Mouse (Mus musculus) common myeloid progenitor, adult 5-6 weeks (primary cell): ENCODE results near the gene Atf7. TPM values are rescaled to one million over a fixed set of nuclear protein-coding genes. Genes with fewer than 3 reads are reported as not detected.
"Not testable (repeated sequence)": the region's sequence is repeated elsewhere in the genome, so short reads cannot be mapped to it uniquely, and the experiment has no call there.

Experiments used
- ATAC-seq: replicated peaks from 2 replicates; pipeline ENCODE4 v1.8.0; 2016; ENCODE audit warnings: low read depth, mild to moderate bottlenecking, moderate TSS enrichment, inconsistent platforms; ENCODE audit not compliant: poor library complexity, severe bottlenecking
- total RNA-seq: library from RNA; stranded (forward); fragments of 200-1000, 187-1606 nt; gene quantifications from 2 replicates; pipeline ENCODE4 v1.2.3, GENCODE M21; 2017

Gene Atf7
- total RNA-seq = 35.6 and 70.9 TPM in 2 replicates

DNA sequence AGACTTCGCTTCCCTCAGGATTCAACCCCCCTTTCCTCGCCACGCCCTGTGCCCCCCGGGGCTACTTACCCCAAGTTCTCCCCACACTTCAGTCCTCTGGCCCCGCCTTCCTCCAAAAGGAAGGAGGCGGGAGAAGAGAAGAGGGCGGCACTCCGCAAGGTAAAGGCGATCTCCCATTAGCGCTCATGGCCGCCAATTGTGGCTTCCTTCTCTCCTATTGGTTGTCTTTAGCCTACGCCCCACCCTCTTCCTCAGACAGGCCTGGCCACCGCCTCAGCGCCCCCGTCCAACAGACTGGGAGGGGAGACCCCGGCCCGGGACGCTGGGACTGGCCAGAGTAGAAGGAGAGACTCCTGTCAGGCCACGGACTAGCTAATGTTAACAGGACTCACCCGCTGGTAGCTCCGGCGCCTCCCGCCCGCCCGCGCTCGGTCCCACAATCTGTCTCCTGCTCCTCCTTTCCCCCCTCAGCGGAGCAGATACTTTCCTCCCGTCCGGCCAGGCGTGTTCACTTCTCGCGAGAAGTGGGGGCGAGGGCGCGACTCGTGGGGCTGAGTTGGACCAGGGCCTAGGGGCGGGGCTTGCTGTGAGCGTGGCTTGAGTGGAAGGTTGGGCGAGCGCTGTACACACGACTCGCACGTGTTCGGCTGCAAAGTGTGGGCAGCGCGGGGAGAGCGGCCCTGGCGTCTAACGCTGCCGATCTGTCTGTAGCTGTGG lies at the start of gene Atf7, which contains the start of gene Gm28047:
Atf7 (minus strand) TSS at position 495 of the 717 bp plus-strand sequence.
Gm28047 (minus strand) TSS at position 98 of the 717 bp plus-strand sequence.
- ATAC-seq = peak; percentile 91

DNA sequence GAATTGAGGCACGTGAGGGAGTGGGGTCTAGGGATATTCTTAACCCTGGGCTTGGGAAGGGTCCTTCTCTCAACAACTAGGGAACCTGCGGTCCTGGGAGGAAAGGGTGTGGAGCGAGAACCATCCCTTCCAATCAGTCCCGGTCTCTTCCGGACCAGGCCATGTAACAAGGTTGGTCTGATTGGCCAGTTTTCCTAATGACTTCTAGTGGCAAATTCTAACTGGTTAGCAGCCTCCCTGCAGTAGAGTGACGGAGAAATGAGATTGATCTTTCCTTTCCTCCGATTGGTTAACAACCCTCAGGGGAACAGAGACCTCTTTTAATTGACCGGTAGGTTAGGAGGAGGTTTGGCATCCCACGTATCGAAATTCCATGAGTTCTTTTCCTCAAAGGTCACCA lies 48.3 kb upstream of the Atf7 start:
- no peak for ATAC-seq

DNA sequence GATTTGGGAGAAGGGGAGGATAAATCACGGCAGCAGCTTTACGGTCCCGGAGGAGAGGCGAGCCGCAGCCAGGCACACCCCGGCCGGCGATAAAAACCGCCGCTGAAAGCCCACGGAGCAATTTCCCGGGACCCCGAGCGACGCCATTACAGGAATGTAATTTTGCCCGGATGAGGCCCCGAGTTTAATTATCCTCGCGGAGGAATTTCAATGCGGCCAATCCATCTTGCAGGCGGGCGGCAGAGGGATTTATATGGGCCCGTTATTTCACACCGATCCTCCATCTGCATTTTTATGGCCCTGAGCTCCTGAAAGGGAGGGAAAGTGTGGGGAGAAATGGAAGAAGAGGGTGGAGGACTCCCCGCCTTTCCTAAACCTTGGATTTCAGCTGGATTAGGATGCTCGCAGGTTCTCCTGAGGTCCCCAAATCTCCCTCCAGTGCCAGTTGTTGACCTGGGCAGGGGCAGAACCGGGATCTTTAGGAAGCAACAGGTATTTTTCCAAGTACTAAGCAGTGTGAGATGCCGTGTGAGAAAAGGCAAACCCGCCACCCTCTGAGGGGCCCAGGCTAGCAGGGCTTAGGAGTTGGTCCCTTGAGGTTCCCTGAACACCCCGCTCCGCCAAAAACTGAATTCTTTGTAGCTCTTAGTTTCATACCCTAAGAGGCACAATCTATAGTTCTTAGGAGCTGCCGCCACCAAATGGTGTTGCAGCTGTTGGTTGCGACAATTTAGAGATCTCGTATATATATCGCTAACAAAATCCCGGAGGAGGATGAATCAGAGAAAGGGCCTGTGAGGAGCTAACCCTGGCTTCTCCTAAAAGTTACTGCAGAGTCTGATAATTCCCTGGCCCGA lies 47.2 kb upstream of the Atf7 start, which contains the start of gene Atp5g2:
Atp5g2 (minus strand) TSS at position 138 of the 857 bp plus-strand sequence.
- ATAC-seq = no peak

DNA sequence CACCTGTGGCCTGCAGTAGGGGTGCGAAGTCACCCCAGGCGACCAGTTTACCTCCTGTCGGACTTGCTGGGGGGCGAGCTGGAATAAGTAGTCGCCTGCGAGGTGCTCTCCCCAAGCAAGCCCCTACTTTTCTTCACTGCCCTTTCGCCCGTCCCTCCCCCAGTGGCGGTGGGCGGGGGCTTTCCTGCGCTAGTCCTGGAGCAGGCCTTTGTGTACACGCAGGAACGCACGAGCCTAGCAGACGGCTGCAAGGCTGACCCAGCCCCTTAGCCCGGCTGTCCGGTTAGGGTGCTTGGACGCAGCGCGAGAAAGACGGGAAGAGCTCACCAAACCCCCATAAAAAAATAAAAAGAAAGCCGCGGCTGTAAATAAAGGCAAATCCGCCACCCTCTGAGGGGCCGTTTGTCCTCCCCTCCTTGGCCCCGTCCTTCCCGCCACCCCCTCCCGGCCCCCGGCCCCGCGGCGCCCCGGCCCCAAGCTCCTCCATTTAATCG lies 46.5 kb upstream of the Atf7 start:
- peak; percentile 22 for ATAC-seq

DNA sequence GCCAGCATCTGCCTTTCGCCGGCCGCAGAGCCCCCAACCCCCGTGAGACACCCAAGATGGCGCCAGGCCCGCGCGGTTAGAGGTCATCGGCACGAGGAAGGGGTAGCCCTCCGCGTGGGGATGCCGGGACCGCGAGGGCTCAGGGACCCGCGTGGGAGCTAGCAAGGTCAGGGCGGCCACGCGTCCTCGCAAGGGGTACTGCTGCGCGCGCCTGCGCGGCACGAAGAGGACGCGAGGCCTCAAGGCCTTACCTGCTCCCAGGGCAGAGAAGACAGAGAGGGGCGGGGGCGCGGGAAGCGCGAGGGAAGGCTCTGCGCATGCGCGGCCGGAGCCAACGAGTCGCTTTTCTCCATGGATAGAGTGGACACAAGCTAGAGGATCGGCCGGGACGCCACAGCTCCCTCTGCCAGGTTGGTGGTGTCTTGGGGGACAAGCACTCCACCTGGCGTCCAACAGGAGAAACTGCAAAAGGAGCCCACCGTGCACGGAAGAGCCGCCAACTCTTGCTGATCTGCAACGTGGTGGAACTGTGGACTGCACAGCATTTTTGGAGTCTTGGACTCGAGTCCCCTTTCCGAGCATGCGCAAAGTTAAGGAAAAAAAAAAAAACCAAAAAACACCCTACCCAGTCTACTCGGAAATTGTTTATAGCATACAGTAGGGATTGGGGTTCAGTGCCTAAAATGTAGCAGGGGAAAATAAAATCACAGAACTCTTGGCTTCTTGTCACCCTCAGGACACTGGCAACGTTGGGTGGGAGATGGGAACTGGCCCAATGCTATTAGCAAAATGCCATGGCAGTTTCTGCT lies 45.7 kb upstream of the Atf7 start:
- ATAC-seq = peak; percentile 99

DNA sequence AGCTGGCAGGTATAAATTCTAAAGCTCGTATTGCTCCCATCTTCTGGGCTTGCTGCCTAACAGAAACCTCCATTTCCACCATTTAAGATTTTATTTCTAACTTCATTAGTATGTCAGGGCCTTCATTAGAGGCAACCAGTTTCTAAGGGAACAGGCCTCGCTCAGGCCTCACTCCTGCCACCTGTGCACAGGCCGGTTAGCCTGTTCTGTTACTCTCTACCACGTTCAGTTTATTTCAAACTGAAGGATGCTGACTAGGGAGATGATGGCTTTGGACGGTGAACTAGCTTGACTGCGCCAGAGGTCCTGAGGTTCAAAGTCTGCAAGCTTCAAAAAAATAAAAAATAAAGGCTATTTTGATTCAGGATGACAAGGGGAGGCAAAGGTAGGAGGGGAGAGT lies 45.0 kb upstream of the Atf7 start:
- no peak for ATAC-seq

DNA sequence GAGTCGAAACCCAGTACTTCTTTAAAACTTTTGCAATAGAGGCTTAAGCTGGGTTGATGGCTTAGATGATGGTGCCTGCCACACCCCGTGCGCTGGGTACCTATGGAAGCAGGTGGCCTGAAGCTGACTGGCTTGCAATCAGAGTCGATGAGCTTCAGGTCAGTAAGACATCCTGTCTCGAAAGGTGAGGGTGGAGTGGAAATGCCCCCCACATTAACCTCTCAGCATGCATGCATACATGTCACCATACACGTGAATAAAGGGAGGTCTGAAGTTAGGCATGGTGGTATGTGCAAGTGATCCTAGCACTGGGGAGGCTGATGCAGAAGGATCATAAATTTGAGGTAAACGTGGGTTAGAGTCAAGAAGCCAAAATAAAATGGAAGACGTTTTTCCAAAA lies 44.3 kb upstream of the Atf7 start:
- no peak for ATAC-seq

DNA sequence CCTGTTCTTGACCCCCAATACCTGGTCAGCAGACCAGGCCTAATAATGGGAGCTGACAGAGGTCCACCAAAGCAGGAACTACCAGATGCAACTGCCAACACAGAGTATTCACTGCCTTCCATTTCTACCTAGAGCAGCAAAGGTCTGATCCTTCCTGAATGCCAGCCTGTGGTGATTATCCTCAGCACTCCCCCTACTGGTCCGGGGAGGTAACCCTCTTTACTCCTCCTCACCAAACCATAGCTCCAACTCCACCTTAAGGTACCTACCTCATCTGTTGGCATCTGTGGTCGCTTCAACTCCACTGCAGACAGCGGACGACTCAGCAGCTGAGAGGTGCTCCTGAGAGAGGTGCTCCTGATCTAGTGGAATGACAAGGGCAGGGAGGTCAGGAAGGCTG lies 40.2 kb upstream of the Atf7 start:
- peak; percentile 94 for ATAC-seq

DNA sequence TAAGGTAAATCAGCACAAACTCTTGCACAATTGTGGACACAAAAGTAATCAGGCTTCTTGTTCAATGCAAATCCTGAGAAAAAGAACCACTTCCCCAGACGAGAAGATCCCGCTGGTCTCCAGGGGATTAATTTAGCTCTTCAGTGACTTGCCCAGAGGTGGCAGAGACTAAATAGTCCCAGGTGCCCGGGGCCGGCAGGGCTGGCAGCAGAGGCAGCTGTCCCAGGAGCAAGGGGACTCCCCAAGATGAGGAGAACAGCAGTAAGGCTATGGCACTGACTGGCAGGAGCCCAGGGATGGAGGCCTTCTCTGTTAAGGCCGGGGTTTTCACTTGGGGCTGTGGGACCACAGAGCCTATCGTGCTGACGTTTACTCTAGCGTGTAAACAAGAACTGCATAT lies 38.6 kb upstream of the Atf7 start:
- no peak for ATAC-seq

DNA sequence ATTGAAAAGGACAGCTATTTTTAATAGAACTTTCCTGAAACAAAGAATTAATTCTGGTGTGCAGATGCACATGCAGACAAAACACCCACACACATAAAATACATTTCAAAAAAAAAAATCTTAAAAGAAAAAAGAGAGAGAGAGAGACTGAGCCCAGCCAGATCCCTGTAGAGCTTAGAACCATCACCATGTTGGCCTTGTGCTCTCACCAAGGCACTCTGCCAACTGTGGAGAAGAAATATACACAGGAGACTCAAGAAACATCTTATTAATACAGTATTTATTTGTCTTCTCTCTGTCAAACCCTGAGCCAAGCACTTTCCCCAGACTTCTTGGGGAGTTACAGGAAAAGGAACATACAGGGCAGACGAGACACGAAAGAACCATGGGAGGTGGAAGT lies 37.3 kb upstream of the Atf7 start:
- not testable (repeated sequence) for ATAC-seq

DNA sequence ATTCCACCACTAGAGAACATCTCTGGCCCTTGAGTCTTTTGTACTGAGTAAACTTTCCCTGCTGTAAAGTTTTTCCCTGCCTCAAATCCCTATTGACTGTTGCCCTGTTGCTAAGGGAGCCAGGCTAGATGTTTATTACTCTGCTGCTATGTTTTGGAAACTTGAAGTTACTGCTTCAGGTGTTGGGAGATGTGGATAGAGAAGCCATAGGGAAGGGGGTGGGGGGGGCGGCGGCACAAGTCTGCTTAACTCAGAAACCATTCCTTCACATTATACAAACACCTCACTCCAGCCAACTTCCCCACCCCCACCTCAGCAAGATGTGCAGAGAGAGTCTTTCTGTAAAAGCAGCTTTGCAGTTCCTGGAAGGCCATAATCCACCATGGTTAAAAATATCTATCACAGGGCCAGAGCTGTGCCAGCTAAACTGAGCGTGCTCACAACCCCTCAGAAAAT lies 32.7 kb upstream of the Atf7 start:
- no peak for ATAC-seq

DNA sequence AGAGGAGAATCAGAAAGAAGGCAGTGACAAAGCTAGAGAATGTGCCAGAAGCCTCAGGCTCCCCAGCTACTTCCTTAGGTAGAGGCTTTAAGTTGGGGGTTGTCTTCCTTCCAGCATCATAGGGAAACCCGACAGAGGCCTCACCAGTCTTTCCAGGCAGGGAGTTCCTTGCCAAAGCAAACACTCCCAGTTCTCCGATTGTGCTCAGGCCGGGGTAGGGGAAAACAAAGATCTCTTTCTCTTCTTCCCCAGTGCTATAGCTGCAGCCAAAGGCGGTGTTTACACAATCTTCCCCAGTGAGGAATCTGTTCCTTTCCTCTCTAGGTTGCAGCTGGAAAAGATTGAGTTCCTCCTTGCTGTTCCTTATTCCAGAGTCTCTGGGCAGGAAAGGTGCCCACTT lies 31.4 kb upstream of the Atf7 start:
- no peak for ATAC-seq

DNA sequence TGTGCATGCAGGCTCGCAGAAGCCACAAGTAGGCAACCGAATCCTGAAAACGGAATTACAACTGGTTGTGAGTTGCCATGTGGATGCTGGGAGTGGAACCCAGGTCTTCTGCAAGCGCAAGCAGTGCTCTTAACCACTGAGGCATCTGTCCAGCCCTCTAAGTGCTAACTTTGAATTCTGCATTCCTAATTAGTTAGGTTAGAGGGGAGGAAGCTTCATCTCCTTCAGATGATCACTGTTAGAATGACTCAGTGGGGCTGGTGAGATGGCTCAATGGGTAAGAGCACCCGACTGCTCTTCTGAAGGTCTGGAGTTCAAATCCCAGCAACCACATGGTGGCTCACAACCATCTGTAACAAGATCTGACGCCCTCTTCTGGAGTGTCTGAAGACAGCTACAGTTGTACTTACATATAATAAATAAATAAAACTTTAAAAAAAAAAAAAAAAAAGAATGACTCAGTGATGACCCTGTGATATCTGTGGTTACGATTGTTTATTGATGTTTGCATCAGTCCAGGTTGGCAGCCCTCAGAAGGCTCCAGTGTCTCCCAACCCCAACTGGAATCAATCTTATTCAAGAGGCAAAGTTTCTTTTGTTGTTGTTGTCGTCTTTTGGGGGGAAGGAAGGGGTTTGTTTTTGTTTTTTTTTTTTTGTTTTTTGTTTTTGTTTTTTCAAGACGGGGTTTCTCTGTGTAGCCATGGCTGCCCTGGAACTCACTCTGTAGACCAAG lies 26.8 kb upstream of the Atf7 start:
- ATAC-seq = not testable (repeated sequence)

DNA sequence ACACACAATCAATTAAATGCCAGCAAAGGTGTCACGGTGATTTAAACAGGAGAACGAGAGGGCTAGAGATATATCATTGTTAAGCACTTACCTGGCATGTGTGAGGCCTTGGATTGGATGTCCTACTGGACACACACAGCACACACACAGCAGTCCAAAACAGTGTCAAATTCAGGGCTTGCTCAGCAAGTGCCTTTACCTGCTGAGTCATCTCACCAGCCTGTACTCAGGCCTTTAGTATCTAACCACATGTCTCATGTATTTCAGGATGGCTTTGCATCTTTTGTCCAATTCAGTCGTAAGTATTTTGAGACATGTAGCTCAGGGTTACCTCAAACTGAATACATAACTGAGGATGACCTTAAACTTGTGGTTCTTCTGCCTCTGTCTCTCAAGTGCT lies 25.8 kb upstream of the Atf7 start:
- no peak for ATAC-seq

DNA sequence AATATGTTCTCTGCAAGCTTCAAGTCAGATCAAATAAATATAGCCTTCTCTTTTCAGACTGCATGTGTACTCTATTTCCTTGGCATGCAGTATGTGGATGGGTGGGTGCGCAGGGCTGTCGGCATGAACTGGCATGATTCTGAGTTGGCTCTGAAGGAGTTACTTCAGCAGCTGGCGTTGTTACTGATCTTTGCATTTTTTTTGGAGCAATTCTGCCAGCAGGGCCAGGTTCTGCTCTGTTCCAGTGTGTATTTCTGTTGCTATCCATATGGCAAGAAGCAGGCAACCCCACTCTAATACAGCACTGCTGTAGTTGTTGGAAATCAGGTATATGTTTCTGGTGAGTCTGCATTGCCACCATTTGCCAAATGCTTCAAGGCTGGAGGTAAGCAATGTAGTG lies 10.6 kb upstream of the Atf7 start:
- no peak for ATAC-seq

DNA sequence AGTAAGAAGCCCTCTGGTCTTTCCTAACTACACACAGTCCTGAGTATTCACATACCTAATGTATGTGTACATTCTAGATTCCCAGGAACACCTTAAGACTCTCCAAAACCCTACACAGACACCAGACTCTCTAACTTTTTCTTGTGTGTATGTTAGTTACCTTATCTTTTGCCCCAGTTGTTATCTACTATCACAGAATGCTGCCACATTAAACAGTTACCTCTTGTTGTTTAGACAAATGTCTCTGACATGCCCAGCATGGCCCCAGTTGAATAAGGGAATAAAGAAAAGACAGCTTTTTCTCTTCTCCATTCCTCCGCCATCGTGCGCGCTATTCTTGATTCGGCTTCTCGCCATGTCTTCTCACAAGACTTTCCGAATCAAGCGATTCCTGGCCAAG lies 9.4 kb upstream of the Atf7 start:
- ATAC-seq = no peak

DNA sequence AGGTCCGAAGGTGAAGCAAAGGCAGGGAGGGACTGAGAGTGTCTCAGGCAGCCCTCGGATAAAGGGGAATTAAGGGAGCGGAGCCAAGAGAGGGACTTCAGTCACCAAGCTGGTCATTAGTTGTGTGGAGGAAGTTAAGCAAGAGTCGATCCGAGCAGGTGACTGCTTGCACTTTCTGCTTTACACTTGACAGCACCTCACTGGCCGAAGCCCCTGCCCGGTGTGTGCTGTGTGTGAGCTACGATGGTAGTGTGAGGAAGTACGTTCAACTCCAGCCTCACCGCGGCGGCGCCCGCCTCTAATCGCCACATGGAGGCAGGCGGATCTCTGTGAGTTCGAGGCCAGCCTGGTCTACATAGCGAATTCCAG lies 407 bp upstream of the Atf7 start:
- ATAC-seq = peak; percentile 45

DNA sequence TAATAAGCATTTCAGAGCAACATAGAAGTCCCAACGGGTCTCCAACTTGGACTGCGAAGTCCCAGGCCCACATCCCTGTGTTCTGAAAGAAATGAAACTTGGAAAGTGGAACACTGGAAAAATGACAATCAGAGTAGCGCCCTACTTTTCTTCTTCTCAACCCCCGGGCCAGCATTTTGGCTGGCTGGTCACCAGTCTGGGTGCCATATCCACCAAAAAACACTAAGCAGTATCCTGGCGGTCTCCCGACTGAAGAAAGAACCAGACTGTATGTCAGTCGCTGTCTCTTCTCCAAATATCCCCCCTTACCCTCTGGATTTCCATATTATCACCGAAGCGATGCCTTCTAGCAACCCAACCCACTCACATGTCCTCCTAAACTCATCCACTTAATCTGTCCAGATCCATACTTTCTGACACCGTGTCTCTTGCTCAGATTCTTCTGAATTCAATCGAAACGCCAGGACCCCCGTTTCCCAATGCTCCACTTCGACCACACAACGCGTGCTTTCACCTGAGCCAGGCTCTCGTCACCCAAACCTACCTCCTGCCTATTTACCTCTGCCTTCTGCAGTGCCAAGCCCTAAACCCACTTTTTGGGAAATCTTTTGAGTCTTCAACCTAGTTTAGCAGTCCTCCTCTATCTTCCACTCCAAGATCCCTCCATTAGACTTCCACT lies 834 bp downstream of the Atf7 start:
- no peak for ATAC-seq

DNA sequence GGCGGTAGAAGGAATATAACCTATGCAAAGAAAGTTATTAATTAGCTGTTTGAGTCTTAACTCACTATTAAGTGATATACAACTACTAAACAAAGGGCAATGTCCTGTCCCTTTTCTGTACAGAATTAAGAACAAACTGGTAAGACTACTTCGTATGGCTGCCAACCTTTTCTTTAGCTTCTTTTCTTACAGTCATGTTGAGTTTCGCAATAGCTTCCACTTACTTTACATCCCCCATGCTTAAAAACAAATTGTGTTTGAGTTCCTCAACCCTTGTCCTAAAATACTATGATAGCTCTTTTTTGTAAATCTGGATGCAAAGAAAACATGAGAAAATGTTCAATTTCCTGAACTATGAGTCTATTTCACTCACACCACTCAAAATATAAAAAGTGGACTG lies 2.1 kb downstream of the Atf7 start:
- no peak for ATAC-seq
